Mouse (Mus musculus): ENCODE measurements around the gene Acer2.

The Acer2 gene

DNA sequence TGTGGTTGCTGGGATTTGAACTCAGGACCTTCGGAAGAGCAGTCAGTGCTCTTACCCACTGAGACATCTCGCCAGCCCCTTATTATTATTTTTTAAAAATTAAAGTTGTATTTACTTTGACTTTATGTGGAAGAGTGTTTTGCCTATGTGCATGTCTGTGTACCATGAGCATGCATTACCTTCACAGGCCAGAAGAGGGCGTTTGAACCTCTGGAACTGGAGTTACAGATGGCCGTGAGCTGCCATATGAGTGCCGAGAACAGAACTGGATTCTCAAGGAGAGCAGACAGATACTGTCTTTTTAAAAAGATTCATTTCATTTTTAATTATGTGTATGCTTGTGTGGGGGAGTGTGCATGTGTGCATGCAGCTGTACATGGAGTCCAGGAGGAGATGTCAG is 13.7 kb downstream of the Acer2 start:
- peak; percentile 27 for DNase-seq (ENCODE audit: low spot score)

DNA sequence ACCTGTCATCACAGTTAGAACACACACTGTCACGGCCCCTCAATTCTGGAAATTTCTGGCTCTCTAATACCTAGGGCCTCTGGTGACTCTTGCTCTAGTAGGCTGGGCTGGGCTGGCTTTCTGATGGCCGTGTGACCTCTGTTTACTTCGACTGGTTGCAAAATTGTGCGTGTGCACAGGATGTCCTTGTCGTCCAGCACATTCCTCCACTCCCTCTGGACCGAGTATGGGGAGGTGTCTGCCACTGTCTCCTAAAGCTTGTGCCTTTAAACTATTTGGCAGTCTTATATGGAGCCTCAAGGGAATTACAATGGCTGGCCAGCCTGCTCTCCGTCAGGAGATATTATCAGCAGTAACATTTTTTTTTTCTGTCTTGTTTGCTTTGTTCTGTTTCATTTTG is 23.2 kb downstream of the Acer2 start:
- no peak for DNase-seq (ENCODE audit: low spot score)

DNA sequence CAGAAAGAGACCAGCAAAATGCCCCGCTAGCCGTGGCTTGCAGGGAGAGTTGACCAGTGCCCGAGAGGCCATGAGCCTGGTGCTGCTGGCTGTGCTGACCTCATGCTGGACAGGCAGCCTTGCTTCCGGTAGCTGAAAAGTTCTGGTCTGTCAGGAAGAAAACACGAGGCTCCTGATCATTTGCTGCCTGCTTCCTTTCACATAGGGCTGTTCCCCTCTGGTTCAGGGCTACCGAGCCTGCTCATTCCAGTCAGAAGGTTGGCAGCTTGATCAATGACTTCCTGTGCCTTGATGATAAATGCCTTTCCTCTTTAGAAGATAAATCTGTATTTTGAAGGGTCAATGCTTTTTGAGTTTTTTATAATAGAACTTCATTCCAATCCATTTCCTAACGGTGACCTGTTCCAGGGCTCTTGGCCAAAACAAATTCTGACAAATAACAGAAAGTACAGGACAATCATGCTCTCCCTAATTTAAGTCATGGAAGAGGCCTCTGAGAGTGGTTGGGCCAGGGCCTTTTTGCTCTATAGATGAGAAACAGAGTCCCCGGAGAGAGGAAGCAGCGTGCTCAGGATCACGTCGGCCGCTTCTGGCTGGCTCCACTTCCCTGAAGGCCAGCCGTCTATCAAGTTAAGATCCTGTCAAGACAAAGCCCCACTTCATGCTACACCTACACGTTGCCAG is 24.7 kb downstream of the Acer2 start:
- no peak for DNase-seq (ENCODE audit: low spot score)

DNA sequence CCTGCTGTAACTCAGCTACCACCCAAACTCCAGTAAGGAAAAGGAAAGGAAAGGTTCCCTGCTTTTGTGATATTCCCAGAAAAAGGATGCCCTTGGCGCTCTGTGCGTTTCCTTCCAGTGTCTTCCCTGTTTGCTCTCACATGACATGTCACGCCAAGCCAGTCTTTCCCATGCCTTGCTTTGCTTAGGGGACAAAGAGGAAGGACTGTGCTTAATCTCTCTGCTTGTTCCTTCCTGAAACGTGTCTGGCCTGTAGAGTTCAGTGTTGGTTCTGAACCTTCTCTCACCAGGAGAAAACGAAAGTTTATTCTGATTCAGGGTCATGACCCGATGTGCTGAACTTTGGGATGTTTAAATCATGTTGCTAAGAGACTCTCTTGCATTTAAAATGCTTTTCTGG is 28.2 kb downstream of the Acer2 start:
- no peak for DNase-seq (ENCODE audit: low spot score)

DNA sequence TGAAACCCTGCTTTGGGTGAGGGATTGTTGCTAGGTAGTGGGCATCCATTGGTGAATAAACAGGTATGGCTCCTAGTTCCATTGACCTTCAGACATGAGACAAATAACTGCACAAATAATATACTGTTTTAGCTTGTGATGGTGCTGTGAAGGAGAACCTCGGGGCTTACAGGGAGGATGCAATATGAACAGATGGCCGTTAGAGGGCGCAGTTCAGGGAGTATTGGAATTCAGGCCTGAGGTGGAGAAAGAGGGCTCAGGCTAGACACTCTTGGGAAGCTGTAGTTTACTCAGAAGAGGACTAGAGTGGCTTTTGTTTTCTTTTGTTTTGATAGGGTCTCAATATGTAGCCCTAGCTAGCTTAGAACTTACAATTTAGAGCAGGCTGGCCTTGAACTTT is 30.8 kb downstream of the Acer2 start:
- DNase-seq (ENCODE audit: low spot score): no peak

DNA sequence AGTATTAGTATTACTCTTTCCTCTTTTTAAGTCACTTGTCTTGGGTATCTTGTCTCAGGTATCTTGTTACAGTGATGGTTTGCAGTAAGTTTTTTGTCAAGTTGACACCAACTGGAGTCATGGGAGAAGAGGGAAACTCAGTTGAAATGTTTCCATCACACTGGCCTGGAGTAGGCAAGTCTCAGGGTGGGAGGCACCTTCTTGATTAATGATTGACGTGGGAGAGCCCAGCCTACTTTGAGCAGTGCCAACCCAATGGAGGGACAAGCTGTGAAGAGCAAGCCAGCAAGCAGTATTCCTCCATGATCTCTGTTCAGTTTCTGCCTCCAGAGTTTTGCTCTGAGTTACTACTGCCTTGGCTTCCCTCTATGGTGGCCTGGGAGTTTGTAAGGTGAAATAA is 31.7 kb downstream of the Acer2 start:
- DNase-seq (ENCODE audit: low spot score): no peak

DNA sequence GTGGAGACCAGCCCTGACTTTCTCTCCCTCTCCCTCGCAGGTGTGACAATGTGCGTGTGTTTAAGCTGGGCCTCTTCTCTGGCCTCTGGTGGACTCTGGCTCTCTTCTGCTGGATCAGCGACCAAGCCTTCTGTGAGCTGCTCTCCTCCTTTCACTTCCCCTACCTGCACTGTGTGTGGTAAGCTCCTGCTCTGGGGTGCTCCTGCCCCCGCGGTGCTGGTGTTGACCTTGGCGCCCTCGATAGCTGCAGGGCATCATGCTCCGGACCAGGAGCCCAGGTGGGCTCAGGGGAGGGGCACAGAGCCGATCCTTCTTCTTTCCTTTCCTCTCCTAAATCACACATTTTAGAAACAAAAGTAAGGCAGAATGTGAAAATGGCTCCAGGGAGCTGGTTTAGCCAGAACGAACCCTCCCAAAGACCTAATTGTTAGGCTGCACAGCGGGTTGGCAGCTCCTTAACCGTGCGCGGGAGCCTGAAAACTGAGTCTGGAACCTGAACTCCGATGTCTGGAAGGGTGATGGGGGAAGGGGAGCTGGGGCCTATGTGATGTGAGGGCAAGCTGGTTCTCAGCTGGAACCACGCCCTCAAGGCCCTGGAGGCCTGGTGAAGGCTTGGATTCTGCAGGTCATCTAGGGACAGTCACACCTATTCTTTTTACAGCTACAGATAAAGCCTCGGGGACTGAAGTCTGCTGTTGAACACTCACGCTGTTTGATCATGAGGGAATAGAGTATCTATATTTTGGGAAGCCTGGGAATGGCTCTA is 37.6 kb downstream of the Acer2 start:
- no peak for DNase-seq (ENCODE audit: low spot score)

DNA sequence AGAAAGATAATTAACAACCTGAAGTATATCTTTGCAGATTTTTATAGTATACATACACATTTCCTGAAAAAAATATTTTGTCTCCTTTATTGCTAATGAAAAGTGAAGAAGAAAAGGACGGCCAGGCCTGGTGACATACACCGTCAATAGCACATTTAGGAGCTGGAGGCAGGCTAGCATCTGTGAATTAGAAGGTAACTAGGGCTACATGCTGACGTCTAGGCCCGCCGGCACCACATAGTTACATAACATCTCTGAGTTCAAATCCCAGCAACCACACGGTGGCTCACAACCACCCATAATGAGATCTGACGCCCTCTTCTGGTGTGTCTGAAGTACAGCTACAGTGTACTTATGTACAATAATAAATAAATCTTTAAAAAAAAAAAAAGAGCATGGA is 38.6 kb downstream of the Acer2 start:
- no peak for DNase-seq (ENCODE audit: low spot score)

DNA sequence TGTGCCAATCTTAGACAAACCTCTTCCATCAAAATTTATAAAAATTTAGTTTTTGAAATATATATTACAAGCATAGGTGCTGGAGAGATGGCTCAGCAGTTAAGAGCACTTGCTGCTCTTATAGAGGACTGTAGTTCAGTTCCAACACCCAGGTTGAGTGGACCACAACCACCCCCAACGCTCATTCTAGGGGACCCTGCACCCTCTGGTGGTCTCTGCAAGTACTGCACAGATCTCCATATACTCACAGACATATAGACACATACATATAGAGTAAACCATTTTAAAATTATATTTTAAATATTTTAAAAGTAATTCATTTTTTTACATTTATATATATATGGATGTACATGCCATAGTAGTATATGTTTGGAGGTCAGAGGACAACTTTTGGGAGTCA is 41.9 kb downstream of the Acer2 start:
- no peak for DNase-seq (ENCODE audit: low spot score)

DNA sequence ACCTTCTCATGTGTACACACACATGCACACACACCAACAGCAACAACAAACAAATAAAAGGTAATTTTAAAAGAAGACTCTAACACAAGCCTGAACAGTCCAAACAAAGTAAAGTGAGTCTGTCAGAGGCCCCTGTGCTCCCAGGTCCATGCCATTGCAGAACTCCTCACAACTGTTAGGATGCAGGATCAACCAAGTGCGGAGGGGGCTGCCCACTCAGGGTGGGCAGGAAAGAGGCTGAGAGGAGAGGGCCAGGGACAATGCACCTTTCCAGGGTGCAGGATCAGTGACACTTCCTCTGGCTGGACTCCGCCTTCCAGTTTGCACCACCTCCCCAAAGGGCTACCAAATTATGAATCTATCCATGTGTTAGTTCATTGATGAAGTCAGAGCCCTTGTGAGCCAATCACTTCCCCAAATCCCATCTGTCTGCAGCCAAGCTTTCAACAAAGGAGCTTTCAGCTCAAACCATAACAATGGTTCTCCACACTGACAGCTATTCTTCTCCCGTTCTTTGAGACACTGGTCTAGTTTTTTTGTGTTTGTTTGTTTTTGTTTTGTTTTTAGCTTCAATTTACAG is 49.4 kb downstream of the Acer2 start:
- DNase-seq (ENCODE audit: low spot score): no peak

DNA sequence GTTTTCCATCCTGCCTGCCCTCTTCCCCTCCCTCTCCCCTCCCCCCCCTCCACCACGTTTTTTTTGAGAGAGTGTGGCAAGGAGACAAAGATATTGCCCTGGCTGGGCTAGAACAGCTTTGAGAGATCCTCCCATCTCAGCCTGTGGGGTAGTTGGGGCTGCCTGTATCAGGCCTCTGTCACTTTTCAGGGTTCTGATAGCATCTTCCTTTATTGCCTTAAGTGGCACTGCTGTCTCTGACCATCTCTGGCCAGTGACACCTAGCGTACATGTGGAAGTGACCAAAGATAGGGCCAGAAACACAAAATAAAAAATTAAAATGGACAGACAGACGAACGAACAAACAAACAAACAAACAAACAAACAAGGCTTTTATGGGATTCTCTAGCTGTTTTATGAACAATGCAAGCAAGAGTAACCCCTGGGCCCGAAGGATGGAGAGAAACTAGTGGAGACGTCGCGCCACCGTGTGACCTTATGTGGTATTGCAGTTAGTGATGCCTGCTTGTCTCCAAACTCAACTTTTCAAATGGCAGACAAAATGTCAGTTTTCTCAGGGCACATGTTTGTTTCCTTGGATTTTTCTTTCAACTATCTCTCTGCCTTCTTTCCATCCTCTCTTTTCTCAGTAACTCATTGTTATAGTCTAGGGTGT is 50.7 kb downstream of the Acer2 start:
- DNase-seq (ENCODE audit: low spot score): peak; percentile 47

DNA sequence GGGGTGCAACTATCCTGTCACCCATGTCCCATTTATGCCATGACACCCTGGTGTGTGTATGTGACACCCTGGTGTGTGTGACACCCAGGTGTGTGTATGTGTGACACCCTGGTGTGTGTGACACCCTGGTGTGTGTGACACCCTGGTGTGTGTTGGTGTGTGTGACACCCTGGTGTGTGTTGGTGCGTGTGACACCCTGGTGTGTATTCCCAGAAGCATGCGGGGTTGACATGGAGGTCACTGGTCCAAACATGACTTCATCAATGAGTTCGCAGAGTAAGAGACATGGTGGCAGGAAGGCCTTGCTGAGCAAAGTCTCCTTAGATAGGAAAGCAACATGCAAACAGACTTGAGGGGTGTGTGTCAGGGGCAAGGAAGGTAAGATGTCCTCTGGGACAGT is 52.8 kb downstream of the Acer2 start:
- no peak for DNase-seq (ENCODE audit: low spot score)

DNA sequence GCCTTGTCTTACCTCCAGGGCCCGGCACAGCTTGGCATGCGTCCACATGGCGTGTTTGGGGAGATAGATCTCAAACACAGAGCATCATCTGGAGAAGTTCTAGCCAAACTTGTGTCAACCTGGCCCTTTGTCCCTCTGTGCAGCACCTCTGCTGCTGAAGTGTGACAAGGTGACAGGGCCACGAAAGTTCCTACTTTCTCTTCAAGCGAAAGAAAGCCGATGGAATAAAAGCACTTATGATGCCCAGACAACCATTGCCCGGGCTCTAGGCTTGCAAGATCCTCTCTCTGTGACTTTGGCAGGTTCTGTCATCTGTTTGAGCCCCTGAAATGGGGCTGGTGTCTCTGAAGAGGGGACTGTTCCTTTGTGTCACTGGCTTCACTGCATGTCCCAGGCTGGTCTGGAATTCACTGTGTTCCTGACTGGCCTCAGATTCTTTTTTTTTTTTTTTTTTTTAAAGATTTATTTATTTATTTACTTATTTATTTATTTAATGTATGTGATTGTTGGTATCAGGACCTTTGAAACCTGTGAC is 56.0 kb downstream of the Acer2 start:
- no peak for DNase-seq (ENCODE audit: low spot score)

DNA sequence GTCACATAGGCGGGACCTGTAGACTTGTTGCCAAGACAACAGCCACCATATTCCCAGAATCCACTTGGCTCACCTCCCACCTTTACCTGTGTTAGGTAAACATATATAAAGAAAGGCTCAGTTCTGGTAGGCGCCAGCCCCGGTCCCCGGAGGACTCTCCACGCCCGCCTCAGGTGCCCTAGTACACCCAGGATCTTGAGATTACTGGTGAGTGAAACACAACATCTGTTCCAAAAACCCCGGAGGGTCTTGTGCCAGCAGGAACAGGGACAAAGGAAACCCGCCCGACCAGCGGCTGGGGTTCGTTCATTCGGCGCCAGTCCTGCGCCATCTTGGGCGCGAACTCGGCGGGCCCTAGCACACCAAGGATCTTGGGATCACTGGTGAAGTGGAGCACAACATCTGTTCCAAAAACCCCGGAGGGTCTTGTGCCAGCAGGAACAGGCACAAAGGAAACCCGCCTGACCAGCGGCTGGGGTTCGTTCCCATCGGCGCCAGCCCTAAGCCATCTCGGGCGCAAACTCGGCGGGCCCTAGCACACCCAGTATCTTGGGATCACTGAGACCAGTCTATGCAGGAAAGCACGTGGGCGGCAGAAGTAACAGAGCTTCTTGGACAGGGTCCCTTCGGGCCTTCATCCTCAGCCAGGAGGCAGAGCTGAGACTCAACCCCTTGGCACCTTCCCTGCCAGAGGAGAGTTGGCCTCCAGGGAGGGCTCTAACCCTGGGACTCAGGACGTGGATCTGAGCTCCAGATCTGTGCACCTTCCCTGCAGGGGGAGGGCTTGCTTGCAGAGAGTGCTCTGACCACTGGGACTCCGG is 56.6 kb downstream of the Acer2 start:
- DNase-seq (ENCODE audit: low spot score): peak; percentile 14

DNA sequence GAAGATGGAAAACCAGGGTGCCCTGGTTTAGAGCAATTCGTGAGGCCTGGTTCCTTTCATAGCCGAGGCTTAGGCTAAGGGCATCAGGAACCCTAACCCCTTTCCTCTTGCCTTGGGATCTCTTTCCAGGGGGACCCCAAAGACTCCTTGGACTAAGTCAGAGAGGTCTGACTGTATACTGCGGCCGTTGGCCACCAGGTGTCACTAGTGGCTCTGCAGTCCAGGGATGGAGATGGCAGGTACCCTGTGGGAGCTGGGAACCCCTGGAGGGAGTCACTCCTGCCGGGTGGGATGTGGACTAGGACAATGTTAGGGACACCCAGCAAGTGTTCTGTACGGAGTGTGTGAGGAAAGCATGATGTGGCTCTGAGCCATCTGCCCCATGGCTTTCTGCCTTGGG is 58.8 kb downstream of the Acer2 start:
- DNase-seq (ENCODE audit: low spot score): no peak

DNA sequence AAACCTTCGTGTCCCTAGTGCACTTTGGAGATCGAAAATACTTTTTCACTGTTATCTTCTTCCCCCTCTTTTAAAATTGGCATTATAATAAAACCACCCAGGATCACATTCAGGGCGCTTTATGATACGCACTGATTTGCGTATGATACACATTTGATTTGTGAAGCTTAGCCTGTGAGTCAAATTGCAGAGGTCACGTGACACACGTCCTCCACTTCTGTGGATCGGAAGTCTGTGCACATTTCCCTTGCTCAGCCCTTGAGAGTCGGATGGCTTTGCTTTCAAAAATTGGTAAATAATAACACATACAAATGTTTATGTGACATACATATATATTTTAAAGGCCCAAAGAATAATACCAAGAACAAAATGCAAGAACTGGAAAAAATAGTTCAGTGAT is 62.0 kb downstream of the Acer2 start:
- DNase-seq (ENCODE audit: low spot score): no peak

DNA sequence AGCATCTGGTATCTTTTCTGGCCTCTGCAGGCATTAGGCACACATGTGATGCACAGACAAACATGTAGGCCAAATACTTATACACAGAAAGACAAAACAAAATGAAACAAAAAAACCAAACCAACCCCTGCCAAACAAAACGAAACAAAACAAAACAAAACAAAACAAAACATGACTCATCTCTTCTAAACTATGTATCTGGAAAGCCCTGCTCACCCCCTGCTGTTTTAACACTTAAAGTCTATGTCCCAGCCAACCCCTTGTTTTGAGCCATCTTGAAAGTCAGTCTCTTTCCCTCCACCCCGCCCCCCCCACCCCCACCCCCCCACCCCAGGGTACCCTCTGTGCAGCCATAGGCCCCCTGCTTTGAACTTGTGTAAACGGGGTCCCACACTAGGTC is 62.5 kb downstream of the Acer2 start:
- no peak for DNase-seq (ENCODE audit: low spot score)

DNA sequence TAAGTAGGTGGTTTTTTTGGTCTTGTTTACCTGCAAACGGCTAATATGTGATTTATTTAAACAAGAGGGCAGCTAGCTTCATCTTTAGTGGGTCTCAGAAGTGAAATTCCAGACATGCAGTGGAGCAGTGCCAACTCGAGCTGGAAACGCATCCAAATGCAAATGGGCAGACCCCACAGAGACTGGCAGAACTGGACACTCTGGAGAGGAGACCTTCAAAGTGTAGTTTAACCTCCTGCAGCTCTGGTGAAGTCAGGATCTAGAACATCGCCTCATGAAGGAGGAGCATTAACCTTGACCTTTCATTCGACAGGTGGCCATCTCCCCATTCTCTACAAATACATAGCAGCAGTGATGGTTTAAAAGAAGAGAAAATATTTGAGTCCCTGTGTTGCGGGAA is 68.5 kb downstream of the Acer2 start:
- DNase-seq (ENCODE audit: low spot score): no peak

DNA sequence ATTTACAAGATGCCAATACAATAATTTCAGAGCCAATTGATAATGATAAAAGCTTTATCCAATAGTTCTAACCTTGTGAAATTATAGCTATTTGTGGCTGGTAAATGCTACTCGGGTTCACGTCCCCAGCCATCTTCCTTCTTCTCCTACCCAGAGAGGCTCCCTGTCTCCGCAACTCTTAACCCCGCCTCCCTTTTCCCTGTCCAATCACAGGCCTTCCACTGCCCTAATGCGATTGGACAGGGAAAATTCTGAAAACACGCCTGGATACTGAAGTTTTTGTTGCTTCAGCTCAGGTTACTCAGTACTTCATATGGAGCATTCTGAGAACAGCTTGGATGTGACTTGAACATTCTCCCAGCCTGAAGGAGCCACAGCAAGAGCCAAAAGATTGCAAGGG is 69.1 kb downstream of the Acer2 start:
- peak; percentile 20 for DNase-seq (ENCODE audit: low spot score)

DNA sequence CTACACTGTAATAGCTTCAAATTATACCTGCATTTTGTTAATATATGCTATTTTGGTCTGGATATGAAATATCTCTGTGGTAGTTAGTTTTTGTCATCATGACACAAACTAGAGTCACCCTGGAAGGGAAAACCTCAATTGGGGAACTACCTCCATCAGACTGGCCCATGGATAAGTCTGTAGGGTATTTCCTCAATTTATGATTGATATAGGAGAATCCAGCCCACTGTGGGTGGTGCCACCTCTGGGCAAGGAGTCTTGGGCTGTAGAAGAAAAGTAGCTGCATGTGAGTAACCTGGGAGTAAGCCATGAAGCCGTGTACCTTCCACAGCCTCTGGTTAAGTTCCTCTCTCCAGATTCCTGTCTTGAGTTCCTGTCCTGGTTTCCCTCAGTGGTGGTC is 74.6 kb downstream of the Acer2 start:
- no peak for DNase-seq (ENCODE audit: low spot score)

DNA sequence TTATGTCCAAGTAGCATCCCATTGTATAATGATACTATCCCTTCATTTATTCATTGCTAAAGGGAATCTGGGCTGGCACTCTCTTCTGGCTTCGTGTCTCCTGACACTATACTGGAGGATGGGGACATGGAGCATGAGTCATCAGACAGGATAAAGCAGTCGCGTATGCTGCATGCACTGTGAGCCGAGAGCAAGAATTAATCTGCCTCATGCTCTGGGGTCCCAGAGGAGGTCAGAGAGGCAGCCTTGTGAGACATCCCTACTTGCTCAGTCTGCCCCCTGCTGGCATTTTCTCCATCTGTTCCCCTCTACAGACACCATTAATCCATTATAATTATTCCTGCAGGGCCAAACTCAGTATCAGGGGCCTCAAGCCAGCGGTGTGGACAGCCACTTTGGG is 79.3 kb downstream of the Acer2 start:
- DNase-seq (ENCODE audit: low spot score): no peak

DNA sequence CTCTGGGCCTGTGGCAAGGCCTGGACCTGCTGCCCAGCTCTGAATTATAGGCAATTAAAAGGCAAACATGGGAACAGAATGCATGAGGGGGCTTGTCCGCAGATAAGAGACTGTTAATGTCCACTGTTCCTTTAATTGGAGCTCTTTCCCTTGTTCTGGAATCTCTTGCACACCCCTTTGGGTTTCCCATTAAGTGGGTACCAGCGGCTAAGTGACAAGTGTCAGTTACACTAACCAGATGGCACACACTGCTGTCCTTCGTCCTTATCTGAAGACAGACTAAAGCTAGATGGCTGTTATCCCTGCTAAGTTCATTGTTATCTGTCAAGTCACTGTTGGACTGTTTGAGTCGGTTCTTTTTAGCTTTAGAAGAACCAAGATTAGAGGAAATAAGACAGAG is 81.3 kb downstream of the Acer2 start:
- DNase-seq (ENCODE audit: low spot score): no peak
